Mouse (Mus musculus) erythroblast, embryonic 14.5 days (primary cell): ENCODE data around the gene Trp73.
A peak's percentile ranks its signal among the peaks of the same experiment; 100 is the strongest.

ENCODE experiments used
- GATA1 ChIP-seq: IDR thresholded peaks from 2 replicates; pipeline ENCODE4 v1.6.1; 2012; ENCODE audit warnings: low read length, inconsistent platforms, mixed read lengths
- TAL1 ChIP-seq: IDR thresholded peaks from 3 replicates; pipeline ENCODE4 v1.6.1; 2012; ENCODE audit warnings: low read length, inconsistent platforms, mixed read lengths

DNA sequence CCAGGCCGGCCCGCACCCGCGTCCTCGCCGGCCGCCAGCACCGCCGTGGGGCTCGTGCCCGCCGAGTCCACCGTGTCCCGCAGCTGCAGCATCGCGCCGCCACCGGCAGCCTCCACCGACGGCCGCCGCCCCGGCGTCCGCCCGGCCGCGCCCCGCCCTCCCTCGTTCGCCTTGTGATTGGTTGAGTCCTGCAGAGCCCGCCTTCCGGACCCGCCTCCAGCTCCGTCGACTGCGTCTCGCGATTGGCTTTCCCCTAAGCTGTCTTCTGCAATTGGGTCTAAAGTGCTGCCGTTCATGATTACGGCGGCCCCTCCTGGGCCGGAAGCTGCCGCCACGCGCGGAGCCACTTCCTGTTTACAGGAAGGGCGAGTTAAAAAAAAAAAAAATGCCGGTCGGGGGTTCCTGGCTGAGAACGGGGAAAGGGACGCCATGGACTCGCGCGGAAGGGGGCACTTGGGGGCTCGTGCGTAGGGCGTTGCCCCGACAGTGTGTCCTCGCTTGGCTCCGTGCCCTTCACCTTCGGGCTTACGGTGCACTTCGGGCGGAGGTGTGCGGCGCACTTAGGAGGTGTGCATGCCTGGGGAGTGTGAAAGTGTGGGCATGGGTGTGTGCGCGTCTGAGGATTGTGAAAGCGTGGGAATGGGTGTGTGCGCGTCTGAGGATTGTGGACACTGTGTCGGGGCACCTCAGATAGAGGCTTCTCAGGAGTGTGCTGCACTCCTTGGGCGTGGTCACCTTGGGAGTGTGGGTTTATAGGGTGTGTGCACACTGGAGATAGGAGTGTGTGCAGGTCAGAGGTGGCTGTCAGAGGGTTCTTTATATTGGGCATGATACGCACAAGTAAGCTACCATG, 20.8 kb upstream of the Trp73 start, which contains the start of gene Tprgl:
- TF ChIP-seq GATA1: peak; percentile 78
- peak; percentile 72 for TF ChIP-seq TAL1
